Mouse (Mus musculus) adrenal gland (tissue): ENCODE measurements around the gene Vmn2r68.

Experiments
- intact Hi-C: fragments of 180-260 bp; cut with DNase I; formaldehyde crosslinking; loops from one replicate; pipeline ENCODE4 v1.15.1; 2025
- long read RNA-seq, 2 experiments: library from polyadenylated mRNA; unstranded; transcript quantifications; one replicate each; pipeline ENCODE4 v2.0.0; 2020; ENCODE audit warnings: borderline replicate concordance in 1 of 2; ENCODE audit not compliant: insufficient replicate concordance in 1 of 2

Vmn2r68 gene
- long read RNA-seq, experiment 1 = 0 reads
- long read RNA-seq, experiment 2 = 0 reads

DNA sequence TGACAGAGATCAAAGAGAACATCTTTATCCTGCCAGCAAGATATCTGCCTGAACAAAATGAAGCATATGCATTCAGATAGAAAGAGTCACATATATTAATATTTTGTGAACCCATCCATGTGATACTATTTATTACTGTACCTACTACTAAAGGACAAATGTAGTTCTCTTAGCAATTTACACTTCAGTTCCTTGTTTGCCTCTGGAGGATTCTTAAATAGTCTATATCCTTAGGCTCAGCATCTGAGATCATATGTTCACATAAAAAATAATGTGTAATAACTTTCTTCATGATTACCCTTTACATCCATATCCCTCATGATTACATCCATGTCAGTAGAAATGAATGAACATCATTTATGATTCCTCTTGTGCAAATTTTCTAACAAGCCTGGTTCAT, at the start of gene Vmn2r68:
Vmn2r68 (minus strand) TSS at position 101 of the 400 bp plus-strand sequence.
- intact Hi-C loops = no loop called here
